Mouse (Mus musculus): Measurements from ENCODE around the gene Adam12. TPM values are rescaled to one million over a fixed set of nuclear protein-coding genes. Genes with fewer than 3 reads are reported as not detected.

Adam12 gene
- polyA plus RNA-seq, 1 experiment from 2014 or later = 4.8 TPM

DNA sequence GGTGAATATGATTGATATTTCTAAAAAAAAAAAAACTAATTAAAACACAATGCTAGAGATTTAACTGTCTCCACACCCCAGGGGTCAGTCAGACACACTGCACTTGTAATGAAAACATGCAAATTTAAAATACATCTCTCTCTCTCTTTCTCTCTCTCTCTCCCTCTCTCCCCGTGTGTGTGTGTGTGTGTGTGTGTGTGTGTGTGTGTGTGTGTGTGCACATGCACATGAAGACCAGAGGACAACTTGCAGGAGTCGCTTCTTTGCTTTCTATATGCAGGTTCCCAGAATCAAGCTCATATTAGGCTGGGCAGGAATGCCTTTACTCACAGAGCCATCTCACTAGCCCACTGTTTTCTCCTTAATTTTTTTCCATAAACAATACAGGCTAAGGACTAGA lies 146.6 kb downstream of the Adam12 start:
- no peak overlapping the region for H3K27ac ChIP-seq (replicated peaks; ENCODE audit: low read depth, low read length)
- ATAC-seq (replicated peaks; ENCODE audit: insufficient number of reproducible peaks, low FRiP score, low TSS enrichment, low read depth) = no peak
- H3K27me3 ChIP-seq (ENCODE audit: control insufficient read depth, insufficient read depth, low read length) = no peaks in the 10 kb centered on the region
- DNase-seq (ENCODE audit: low spot score) = no peak
- H3K9me3 ChIP-seq (replicated peaks; ENCODE audit: control insufficient read depth, low read length) = no peaks in the 10 kb centered on the region
- no peak overlapping the region for H3K9ac ChIP-seq (replicated peaks; ENCODE audit: low read length)
- H3K4me1 ChIP-seq (ENCODE audit: control insufficient read depth, insufficient read depth, low read length) = no peaks in the 10 kb centered on the region
- H3K4me2 ChIP-seq (ENCODE audit: low read depth, low read length) = no peak overlapping the region
- H3K36me3 ChIP-seq (replicated peaks; ENCODE audit: control insufficient read depth, insufficient read depth, low read depth, low read length) = no peaks in the 10 kb centered on the region
- 83% methylated on average over 2 of the region's 2 CpGs for WGBS
- no peak overlapping the region for H3K4me3 ChIP-seq (ENCODE audit: low read depth, low read length)

DNA sequence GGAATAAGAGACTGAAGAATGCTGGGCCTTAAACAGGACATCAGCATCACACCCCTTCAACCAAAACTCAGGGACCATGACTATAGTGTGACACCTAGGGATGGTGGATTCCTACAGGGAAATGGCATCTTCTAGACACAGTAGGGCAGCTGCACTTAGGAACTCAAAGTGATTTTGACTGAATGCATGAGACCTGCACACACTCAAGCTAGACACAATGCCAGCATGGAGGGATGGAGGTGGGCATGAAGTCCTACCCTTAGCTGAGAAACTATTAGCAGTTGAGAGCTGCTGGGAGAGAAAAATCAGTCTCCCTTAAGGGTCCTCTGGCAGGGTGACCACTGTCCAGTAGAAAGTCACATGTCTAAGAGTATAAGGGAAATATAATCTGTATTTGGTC lies 147.0 kb downstream of the Adam12 start:
- Histone ChIP-seq H3K36me3 (replicated peaks; ENCODE audit: control insufficient read depth, insufficient read depth, low read depth, low read length) (no peaks in the 10 kb centered on the region), H3K4me2 (ENCODE audit: low read depth, low read length) (no peak overlapping the region), H3K9me3 (replicated peaks; ENCODE audit: control insufficient read depth, low read length) (no peaks in the 10 kb centered on the region), H3K9ac (replicated peaks; ENCODE audit: low read length) (no peak overlapping the region), H3K27ac (replicated peaks; ENCODE audit: low read depth, low read length) (no peak overlapping the region), H3K4me1 (ENCODE audit: control insufficient read depth, insufficient read depth, low read length) (no peaks in the 10 kb centered on the region), H3K27me3 (ENCODE audit: control insufficient read depth, insufficient read depth, low read length) (no peaks in the 10 kb centered on the region), H3K4me3 (ENCODE audit: low read depth, low read length) (no peak overlapping the region)
- DNase-seq (ENCODE audit: low spot score) (no peak), ATAC-seq (replicated peaks; ENCODE audit: insufficient number of reproducible peaks, low FRiP score, low TSS enrichment, low read depth) (no peak)

DNA sequence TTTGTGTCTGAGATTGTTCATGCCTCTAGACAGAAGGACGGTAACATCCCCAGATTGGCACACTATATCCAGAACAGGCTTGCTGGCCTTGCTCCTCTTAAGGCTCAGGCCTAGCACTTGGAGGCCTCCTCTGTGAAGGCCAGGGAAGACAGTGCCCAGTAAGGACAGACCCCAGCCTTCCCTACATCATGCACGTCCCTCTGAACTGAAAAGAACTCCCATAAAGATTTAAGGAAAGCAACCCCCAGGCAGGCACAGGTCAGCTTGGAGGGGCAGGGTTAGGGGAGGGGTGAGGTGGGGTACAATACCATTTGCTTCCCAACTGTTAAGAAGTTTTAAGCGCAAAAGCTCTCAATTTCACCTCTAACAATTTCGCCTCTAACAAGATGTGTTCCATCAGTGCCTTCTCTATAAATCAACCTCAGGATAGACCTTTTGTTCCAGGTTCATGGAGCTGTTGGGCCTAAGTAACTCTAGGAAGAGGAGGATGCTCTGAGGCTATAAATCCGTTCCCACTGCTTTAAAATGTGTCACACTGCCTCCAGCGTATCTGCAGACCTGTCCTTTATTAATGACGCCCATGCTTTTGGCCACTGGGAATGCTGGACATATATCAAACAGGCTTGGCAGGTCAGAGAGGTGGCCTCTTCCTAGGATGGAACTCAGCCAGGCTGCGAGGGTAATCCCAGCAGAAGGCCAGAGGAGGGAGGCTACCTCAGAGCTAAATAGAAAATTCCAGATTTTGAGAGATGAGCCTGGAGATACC lies 150.5 kb downstream of the Adam12 start:
- Histone ChIP-seq H3K27ac (replicated peaks; ENCODE audit: low read depth, low read length) (no peak overlapping the region), H3K4me1 (ENCODE audit: control insufficient read depth, insufficient read depth, low read length) (no peaks in the 10 kb centered on the region), H3K9me3 (replicated peaks; ENCODE audit: control insufficient read depth, low read length) (no peaks in the 10 kb centered on the region), H3K9ac (replicated peaks; ENCODE audit: low read length) (no peak overlapping the region), H3K27me3 (ENCODE audit: control insufficient read depth, insufficient read depth, low read length) (no peaks in the 10 kb centered on the region), H3K4me3 (ENCODE audit: low read depth, low read length) (no peak overlapping the region), H3K36me3 (replicated peaks; ENCODE audit: control insufficient read depth, insufficient read depth, low read depth, low read length) (no peaks in the 10 kb centered on the region), H3K4me2 (ENCODE audit: low read depth, low read length) (no peak overlapping the region)
- WGBS = 86% methylated on average over 8 of the region's 8 CpGs
- DNase-seq (ENCODE audit: low spot score) (no peak), ATAC-seq (replicated peaks; ENCODE audit: insufficient number of reproducible peaks, low FRiP score, low TSS enrichment, low read depth) (no peak)

DNA sequence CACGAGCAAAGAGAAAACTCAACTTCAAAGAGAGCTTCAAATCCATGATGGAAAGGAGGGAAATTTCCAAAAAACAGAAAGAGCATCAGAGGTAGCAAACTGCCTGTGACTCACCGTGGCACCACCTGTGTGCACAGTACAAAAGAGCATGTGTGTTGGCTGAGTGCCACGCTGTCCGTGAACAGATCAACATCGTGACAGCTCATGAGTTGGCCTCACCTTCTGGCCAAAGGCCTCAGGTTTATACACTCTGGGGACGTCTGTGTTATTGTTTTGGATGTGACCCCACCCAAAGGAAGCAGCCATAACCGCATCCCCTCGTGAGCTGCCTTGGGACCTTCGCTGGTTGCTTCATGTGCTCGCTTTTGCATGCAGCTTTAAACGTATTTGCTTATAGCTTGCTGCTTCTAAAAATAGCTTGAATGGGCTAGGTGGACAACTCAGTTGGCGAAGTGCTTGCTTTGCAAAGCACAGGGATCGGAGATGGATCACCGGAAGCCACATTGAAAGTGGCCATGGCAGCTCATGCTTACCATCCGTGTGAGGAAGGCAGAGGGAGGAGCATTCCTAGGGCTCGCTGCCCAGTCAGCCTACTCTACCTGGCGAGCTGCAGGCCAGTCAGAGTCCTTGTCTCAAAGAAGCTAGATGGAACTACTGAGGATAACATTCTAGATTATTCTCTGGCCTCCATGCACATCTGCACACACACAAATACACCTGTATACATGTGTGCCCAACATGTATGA lies 151.8 kb downstream of the Adam12 start:
- ATAC-seq (replicated peaks; ENCODE audit: insufficient number of reproducible peaks, low FRiP score, low TSS enrichment, low read depth) (no peak), DNase-seq (ENCODE audit: low spot score) (no peak)
- H3K27ac ChIP-seq (replicated peaks; ENCODE audit: low read depth, low read length) = no peak overlapping the region
- H3K4me1 ChIP-seq (ENCODE audit: control insufficient read depth, insufficient read depth, low read length) = no peaks in the 10 kb centered on the region
- H3K9me3 ChIP-seq (replicated peaks; ENCODE audit: control insufficient read depth, low read length) = no peaks in the 10 kb centered on the region
- H3K27me3 ChIP-seq (ENCODE audit: control insufficient read depth, insufficient read depth, low read length) = no peaks in the 10 kb centered on the region
- 86% methylated on average over 17 of the region's 17 CpGs for WGBS
- no peak overlapping the region for H3K4me2 ChIP-seq (ENCODE audit: low read depth, low read length)
- no peak overlapping the region for H3K9ac ChIP-seq (replicated peaks; ENCODE audit: low read length)
- no peak overlapping the region for H3K4me3 ChIP-seq (ENCODE audit: low read depth, low read length)
- H3K36me3 ChIP-seq (replicated peaks; ENCODE audit: control insufficient read depth, insufficient read depth, low read depth, low read length) = no peaks in the 10 kb centered on the region

DNA sequence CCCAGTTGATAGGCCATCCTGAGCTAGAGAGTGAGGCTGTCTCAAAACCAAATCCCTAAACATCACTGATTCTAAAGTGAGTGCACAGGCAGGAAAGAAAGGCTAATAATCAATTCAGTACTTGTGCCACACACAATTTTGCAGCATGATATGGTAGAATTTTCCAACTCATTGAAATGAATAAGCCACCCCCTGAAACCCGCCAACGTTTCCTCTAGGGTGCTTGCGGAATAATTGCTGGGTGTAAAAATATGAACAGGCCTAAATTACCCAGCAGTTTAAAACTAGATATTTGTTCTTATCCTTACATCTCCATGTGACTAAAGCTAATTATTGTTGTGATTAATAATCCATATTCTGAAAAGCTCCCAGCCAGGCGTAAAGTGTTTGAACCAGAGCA lies 154.3 kb downstream of the Adam12 start:
- no peaks in the 10 kb centered on the region for H3K9me3 ChIP-seq (replicated peaks; ENCODE audit: control insufficient read depth, low read length)
- 95% methylated on average over 4 of the region's 4 CpGs for WGBS
- no peak overlapping the region for H3K4me2 ChIP-seq (ENCODE audit: low read depth, low read length)
- H3K27me3 ChIP-seq (ENCODE audit: control insufficient read depth, insufficient read depth, low read length) = no peaks in the 10 kb centered on the region
- H3K4me3 ChIP-seq (ENCODE audit: low read depth, low read length) = no peak overlapping the region
- DNase-seq (ENCODE audit: low spot score) (no peak), ATAC-seq (replicated peaks; ENCODE audit: insufficient number of reproducible peaks, low FRiP score, low TSS enrichment, low read depth) (no peak)
- H3K9ac ChIP-seq (replicated peaks; ENCODE audit: low read length) = no peak overlapping the region
- H3K36me3 ChIP-seq (replicated peaks; ENCODE audit: control insufficient read depth, insufficient read depth, low read depth, low read length) = no peaks in the 10 kb centered on the region
- no peaks in the 10 kb centered on the region for H3K4me1 ChIP-seq (ENCODE audit: control insufficient read depth, insufficient read depth, low read length)
- H3K27ac ChIP-seq (replicated peaks; ENCODE audit: low read depth, low read length) = no peak overlapping the region

DNA sequence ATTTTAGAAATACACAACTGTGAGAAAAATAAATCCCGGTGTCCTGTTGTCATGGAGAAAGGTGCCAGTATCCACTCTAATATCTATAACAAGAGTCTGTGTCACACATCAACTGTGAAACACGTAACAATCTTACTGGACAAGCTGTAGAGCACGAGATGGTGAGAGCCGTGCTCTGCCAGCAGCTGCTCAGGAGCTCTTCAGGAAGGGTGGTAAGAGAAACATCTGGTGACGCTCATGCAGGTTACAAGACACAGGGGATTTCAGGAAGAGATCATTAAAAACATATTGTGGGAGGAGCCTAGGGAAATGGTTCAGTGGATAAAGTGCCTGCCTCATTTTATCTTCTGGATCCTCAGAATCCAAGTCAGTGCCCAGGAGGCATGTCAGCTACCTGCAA lies 158.9 kb downstream of the Adam12 start:
- DNase-seq (ENCODE audit: low spot score) (no peak), ATAC-seq (replicated peaks; ENCODE audit: insufficient number of reproducible peaks, low FRiP score, low TSS enrichment, low read depth) (no peak)
- no peaks in the 10 kb centered on the region for H3K9me3 ChIP-seq (replicated peaks; ENCODE audit: control insufficient read depth, low read length)
- H3K36me3 ChIP-seq (replicated peaks; ENCODE audit: control insufficient read depth, insufficient read depth, low read depth, low read length) = no peaks in the 10 kb centered on the region
- H3K27me3 ChIP-seq (ENCODE audit: control insufficient read depth, insufficient read depth, low read length) = no peaks in the 10 kb centered on the region
- no peak overlapping the region for H3K9ac ChIP-seq (replicated peaks; ENCODE audit: low read length)
- no peak overlapping the region for H3K4me3 ChIP-seq (ENCODE audit: low read depth, low read length)
- 72% methylated on average over 5 of the region's 5 CpGs for WGBS
- no peak overlapping the region for H3K4me2 ChIP-seq (ENCODE audit: low read depth, low read length)
- no peaks in the 10 kb centered on the region for H3K4me1 ChIP-seq (ENCODE audit: control insufficient read depth, insufficient read depth, low read length)
- no peak overlapping the region for H3K27ac ChIP-seq (replicated peaks; ENCODE audit: low read depth, low read length)

DNA sequence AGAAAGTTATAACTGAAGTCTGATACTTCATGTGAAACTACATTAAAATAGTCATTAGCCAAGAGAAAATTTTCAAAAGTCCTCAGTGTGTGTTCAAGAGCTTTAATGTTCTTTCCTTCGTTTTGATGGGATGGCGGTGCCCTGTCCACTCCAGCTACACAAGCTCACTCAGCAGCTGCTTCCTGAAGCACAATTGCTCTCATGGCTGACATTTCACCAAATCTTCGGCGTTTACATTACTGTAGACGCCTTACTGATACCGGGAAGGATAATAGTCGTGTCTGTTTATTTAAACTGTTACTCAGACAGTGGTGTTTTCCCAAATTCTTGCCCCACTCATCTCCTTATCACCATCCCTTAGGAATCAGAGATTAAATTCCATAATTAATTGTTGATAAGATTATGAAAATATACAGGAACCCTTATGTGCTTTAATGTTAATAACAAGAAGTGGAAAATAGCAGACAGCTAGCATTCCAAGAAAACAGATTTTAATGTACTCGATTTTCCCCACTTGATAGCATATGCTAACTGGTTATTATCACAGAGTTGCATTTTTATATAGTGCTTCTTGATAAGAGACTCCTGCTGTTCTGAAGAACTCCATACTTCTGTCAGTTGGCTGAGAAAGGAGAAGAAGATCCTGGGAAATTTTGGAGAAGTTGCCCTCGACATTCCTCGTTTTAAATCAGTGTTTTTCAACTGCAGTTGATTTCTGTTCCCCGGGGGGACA lies 160.6 kb downstream of the Adam12 start:
- ATAC-seq (replicated peaks; ENCODE audit: insufficient number of reproducible peaks, low FRiP score, low TSS enrichment, low read depth) = no peak
- WGBS = 75% methylated on average over 11 of the region's 11 CpGs
- DNase-seq (ENCODE audit: low spot score) = no peak
- Histone ChIP-seq H3K9ac (replicated peaks; ENCODE audit: low read length) (no peak overlapping the region), H3K36me3 (replicated peaks; ENCODE audit: control insufficient read depth, insufficient read depth, low read depth, low read length) (no peaks in the 10 kb centered on the region), H3K4me3 (ENCODE audit: low read depth, low read length) (no peak overlapping the region), H3K4me1 (ENCODE audit: control insufficient read depth, insufficient read depth, low read length) (no peaks in the 10 kb centered on the region), H3K9me3 (replicated peaks; ENCODE audit: control insufficient read depth, low read length) (no peaks in the 10 kb centered on the region), H3K27me3 (ENCODE audit: control insufficient read depth, insufficient read depth, low read length) (no peaks in the 10 kb centered on the region), H3K27ac (replicated peaks; ENCODE audit: low read depth, low read length) (no peak overlapping the region), H3K4me2 (ENCODE audit: low read depth, low read length) (no peak overlapping the region)

DNA sequence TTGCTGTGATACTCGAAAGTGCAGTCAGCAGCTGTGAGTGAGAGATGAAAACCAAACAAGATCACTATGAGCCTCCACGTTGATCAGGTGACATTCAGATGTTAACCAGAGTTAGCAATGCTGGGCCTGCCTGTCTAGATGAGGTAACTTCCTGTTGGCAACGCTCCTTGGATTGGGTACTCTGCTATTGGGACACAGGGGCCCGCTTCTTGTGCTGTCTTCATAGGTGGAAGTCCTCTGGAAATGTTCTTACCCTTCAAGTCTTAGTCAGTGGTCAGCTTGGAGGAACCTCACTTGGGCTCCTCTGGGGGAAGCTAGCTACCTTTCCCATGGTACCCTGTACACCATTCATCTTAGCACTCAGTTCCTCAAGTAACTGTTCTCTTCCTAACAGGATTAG lies 169.3 kb downstream of the Adam12 start:
- Histone ChIP-seq H3K27me3 (ENCODE audit: control insufficient read depth, insufficient read depth, low read length) (no peaks in the 10 kb centered on the region), H3K9me3 (replicated peaks; ENCODE audit: control insufficient read depth, low read length) (no peaks in the 10 kb centered on the region), H3K4me2 (ENCODE audit: low read depth, low read length) (no peak overlapping the region), H3K36me3 (replicated peaks; ENCODE audit: control insufficient read depth, insufficient read depth, low read depth, low read length) (no peaks in the 10 kb centered on the region), H3K27ac (replicated peaks; ENCODE audit: low read depth, low read length) (no peak overlapping the region), H3K4me3 (ENCODE audit: low read depth, low read length) (no peak overlapping the region), H3K9ac (replicated peaks; ENCODE audit: low read length) (no peak overlapping the region), H3K4me1 (ENCODE audit: control insufficient read depth, insufficient read depth, low read length) (no peaks in the 10 kb centered on the region)
- ATAC-seq (replicated peaks; ENCODE audit: insufficient number of reproducible peaks, low FRiP score, low TSS enrichment, low read depth) = no peak
- DNase-seq (ENCODE audit: low spot score) = no peak
- 87% methylated on average over 4 of the region's 4 CpGs for WGBS

All from embryonic facial prominence, embryonic 11.5 days (tissue).